Mouse (Mus musculus): Measurements from ENCODE around the gene Cfap65. TPM values are rescaled to one million over a fixed set of nuclear protein-coding genes. Genes with fewer than 3 reads are reported as not detected.

The Cfap65 gene
- polyA plus RNA-seq (2017; shearing (Covaris generic)) = not detected

DNA sequence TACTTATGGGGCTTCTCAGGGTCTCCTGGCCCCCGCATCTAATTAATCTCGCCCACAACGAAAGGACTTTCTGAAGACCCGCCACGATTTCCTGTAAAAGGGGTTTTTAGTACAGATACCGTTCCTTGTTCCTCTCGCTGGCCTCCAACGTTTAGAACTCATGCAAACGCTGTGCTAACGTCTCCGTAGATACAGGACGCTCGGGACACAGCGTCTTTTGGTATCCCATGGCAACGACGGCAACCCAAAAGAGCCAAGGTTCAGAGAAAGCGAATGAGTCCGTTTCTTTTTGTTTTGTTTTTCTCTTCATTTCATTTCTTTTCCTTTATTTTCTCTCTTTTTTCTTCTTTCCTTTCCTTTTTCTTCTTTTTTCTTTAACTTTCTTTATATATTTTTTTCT lies at the start of gene Cfap65:
Cfap65 (minus strand) TSS at position 198 of the 400 bp plus-strand sequence.

GRCm38 (mm10) chr1:74951556-74952210 lies 16.3 kb upstream of the Cfap65 start, which contains the start of gene Ihh:
Ihh (minus strand) TSS chr1:74951672.

DNA sequence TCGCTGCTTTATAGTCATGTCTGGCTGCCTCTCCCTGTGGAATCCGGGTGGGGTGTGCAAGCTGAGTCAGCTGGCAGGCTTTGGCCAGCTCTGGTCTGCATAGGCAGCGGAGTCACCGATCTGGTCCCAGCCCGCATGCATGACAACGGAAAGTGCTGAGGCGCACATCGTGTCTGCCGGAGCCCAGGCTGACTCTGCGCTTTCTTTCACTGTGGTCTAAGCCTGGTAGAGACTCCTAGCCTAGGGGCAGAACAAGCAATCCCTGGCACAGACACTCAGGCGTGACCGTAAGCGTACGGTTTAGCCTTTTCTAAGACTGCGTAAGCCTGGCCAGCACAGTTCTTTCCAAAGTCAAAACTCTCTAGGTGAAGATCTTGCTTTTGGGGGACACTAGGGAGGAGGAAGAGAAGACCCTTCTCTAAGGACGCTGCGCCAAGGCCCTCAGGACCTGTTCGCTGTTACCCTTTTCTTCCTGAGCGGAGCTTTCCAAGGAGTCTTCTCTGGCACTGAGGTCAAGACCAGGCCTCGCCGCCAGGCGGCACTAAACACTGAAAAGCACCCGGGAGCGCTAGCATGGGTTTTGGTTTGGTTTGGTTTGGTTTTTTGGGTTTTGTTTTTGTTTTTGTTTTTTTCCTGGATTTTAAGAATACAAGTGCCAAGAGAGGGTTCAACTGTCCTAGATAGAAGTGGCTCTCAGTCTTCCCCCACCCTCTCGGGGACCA lies 42.1 kb downstream of the Cfap65 start, which contains the start of gene Cryba2:
Cryba2 (minus strand) TSS at position 10 of the 722 bp plus-strand sequence.

DNA sequence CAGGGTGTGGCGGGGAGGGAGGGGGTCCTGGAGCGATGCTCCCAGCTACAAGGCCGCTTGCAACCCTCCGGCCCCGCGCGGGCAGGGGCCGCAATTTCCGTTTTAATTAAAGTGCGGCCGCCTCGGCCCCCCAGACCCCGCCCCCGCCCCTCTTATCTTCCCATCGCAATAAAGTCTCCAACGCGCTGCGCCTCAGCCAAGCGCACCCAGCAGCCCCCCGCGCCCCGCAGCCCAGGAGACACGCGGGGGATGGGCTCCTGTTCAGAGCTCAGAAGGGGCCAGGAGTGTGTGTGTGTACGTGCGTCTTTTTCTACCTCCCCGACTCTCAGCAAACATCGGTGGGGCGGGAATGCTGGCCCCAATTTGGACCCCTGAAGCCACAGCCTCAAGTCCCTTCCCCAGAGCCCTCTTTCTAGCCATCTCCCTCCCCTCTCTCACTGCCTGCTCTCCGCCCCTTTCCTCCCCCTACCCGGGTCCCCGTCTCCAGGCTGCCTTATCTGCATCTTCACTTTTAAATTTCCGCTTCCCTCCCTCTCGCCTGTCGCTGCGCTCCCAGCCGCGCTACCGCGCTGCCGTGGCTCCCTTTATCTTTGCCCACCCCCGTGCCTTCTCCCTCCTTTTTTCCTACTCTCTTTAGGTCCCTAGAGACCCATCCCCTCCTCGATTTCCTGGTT lies 49.9 kb downstream of the Cfap65 start, which contains the start of gene Fev:
Fev (minus strand) TSS at position 51 of the 674 bp plus-strand sequence.

DNA sequence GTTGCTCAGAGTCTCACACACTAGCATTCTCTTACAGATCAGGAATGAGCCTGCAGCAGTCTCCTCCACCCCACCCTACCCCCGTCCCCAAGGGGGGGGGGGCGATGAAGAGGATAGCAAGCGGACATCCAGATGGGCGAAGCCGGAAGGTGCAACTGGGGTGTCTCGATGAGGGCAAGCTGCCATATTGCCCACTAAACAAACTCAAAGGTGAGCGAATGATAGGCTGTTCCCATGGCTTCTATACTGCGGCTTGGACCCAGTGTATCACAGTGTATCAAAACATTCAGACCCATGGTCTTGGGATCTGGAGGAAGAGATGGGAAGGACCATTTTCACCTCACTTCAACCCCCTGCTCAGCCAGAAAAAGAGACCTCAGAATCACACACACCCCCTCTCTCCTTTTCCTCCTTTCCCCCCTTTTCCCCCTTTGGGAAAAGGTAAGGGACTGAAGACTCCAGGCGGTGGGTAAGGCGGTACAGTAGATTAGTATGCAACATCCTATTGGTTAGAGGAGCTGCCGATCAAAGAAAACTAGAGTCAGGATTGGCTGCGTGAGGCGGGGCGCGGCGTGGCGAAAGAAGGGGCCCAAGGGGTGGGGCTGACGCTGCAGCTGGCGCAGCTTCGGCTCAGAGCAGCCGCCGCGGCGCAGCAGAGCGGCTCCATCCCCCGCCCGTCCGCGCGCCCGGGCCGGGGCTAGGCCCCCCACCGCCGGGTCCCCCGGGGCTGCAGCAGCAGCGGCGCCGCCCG lies 80.9 kb downstream of the Cfap65 start, which contains the start of gene Cdk5r2:
Cdk5r2 (plus strand) TSS at position 629 of the 751 bp plus-strand sequence.

Other genes starting within 250 kb of the Cfap65 start
- under 1 TPM in 1 of 2 experiments, not detected in 1; 0.66 TPM for gene Cyp27a1, start 222.0 kb downstream of the Cfap65 start, polyA plus RNA-seq (2017; shearing (Covaris generic))
- under 1 TPM in 1 of 2 experiments, not detected in 1; 0.15 TPM for gene Prkag3, start 186.4 kb downstream of the Cfap65 start, polyA plus RNA-seq (2017; shearing (Covaris generic))
- gene Wnt6, start 163.7 kb downstream of the Cfap65 start, polyA plus RNA-seq (2017; shearing (Covaris generic)) = under 1 TPM in 1 of 2 experiments, not detected in 1; 0.68 TPM
- 1 to 10 TPM in 1 of 2 experiments, under 1 TPM in 1; 0.74 to 1.2 TPM for gene Wnt10a, start 144.1 kb downstream of the Cfap65 start, polyA plus RNA-seq (2017; shearing (Covaris generic))
- gene Cdk5r2, start 80.7 kb downstream of the Cfap65 start, polyA plus RNA-seq (2017; shearing (Covaris generic)) = not detected
- not detected for gene Fev, start 50.2 kb downstream of the Cfap65 start, polyA plus RNA-seq (2017; shearing (Covaris generic))
- not detected for gene Cryba2, start 42.5 kb downstream of the Cfap65 start, polyA plus RNA-seq (2017; shearing (Covaris generic))
- under 1 TPM in 1 of 2 experiments, not detected in 1; 0.25 TPM for gene Ihh, start 16.1 kb upstream of the Cfap65 start, polyA plus RNA-seq (2017; shearing (Covaris generic))
- 1 to 10 TPM; 7.1 to 8.1 TPM for gene Nhej1, start 189.6 kb upstream of the Cfap65 start, polyA plus RNA-seq (2017; shearing (Covaris generic))
- gene Slc23a3, start 198.3 kb upstream of the Cfap65 start, polyA plus RNA-seq (2017; shearing (Covaris generic)) = under 1 TPM; 0.43 to 0.50 TPM
- gene Cnppd1, start 207.1 kb upstream of the Cfap65 start, polyA plus RNA-seq (2017; shearing (Covaris generic)) = 100 to 1,000 TPM; 145 to 164 TPM
- 100 to 1,000 TPM in 1 of 2 experiments, 10 to 100 TPM in 1; 80.2 to 109 TPM for gene Retreg2, start 207.2 kb upstream of the Cfap65 start, polyA plus RNA-seq (2017; shearing (Covaris generic))
- gene Zfand2b, start 233.0 kb upstream of the Cfap65 start, polyA plus RNA-seq (2017; shearing (Covaris generic)) = 10 to 100 TPM; 69.6 to 84.5 TPM
- 1 to 10 TPM; 2.4 to 6.6 TPM for gene Abcb6, start 244.8 kb upstream of the Cfap65 start, polyA plus RNA-seq (2017; shearing (Covaris generic))

All from activated CD4-positive, CD25-positive, alpha-beta regulatory T cell (primary cell).